Mouse (Mus musculus) MEL (cell line): ENCODE results near the gene Bmp7.

Experiments used
- CHD1 ChIP-seq: IDR thresholded peaks from 2 replicates; pipeline ENCODE4 v1.6.1; 2012; ENCODE audit warnings: low read depth, mild to moderate bottlenecking, inconsistent platforms, low read length, improper control_type of control experiment
- CTCF ChIP-seq, 3 experiments: IDR thresholded peaks in 2 of 3; conservative IDR thresholded peaks in 1 of 3; 2 replicates each; pipeline ENCODE4 v1.5.1; 2011 to 2012; ENCODE audit warnings: low read length in 3 of 3, low read depth in 2 of 3, mild to moderate bottlenecking in 2 of 3, improper control_type of control experiment in 1 of 3, inconsistent platforms in 1 of 3, mixed read lengths in 1 of 3, moderate library complexity in 1 of 3; ENCODE audit not compliant: control insufficient read depth in 1 of 3, insufficient read depth in 1 of 3, poor library complexity in 1 of 3, severe bottlenecking in 1 of 3
- UBTF ChIP-seq: IDR thresholded peaks from 2 replicates; pipeline ENCODE4 v1.6.1; 2012; ENCODE audit warnings: low read depth, mild to moderate bottlenecking, inconsistent platforms, low read length, improper control_type of control experiment, moderate library complexity, borderline replicate concordance; ENCODE audit not compliant: insufficient read depth

GRCm38 (mm10) chr2:172833196-172833595 lies 106.9 kb downstream of the Bmp7 start:
- no peak for TF ChIP-seq CTCF (IDR thresholded peaks at IDR 0.05 in 2 of 3, conservative IDR thresholded peaks at IDR 0.05 in 1 of 3; ENCODE audit: control insufficient read depth in 1 of 3, insufficient read depth in 1 of 3, low read depth in 2 of 3, low read length in 3 of 3, poor library complexity in 1 of 3, severe bottlenecking in 1 of 3)
- TF ChIP-seq UBTF = no peak
- no peak for TF ChIP-seq CHD1
